Mouse (Mus musculus) myocyte (in vitro differentiated cells): Measurements from ENCODE around the gene Atp13a2.

Source experiments
- CEBPB ChIP-seq: IDR thresholded peaks from 2 replicates; pipeline ENCODE4 v1.6.1; 2011; ENCODE audit warnings: mild to moderate bottlenecking, moderate library complexity; ENCODE audit not compliant: poor library complexity, insufficient read depth, severe bottlenecking
- POLR2A ChIP-seq: IDR thresholded peaks from one replicate; pipeline ENCODE4 v1.6.1; 2011; ENCODE audit warnings: low read depth, mild to moderate bottlenecking, control low read depth, moderate library complexity; ENCODE audit not compliant: insufficient read length

- TF ChIP-seq POLR2A = no peak
- no peak for TF ChIP-seq CEBPB
These were observed 21.4 kb downstream of the Atp13a2 start for GRCm38 (mm10) chr4:141008028-141008427.
